Comparison of ENCODE assay signal across 23 mouse cellular contexts in genomic region chr8:127452364-127452763, GRCm38 (mm10).
DNase-seq lines count a peak whose midpoint lies in the region; ATAC-seq and TF ChIP-seq lines count a peak whose summit lies in the region.
"Had no signal": no experiment of that assay in that cellular context is flagged by ENCODE, and none has a peak within 500 bp of the region (broad histone marks: within the 10 kb centered on the region; RNA-seq: fewer than 3 reads in every experiment).

No protein-coding gene starts in this region.

- no peak overlapping the region for H3K9ac ChIP-seq in liver, adult 2 months (ENCODE audit: low read depth, low read length)
- H3K9ac ChIP-seq in forebrain, embryonic 14.5 days (ENCODE audit: low read length): no peak overlapping the region
- H3K9ac ChIP-seq: embryonic facial prominence, embryonic 13.5 days; hindbrain, embryonic 12.5 days had no signal

- H3K4me3 ChIP-seq in liver, adult 2 months (ENCODE audit: insufficient read depth, low read depth, low read length): no peak overlapping the region
- H3K4me3 ChIP-seq in forebrain, embryonic 14.5 days (ENCODE audit: low read depth, low read length): no peak overlapping the region
- no peak overlapping the region for H3K4me3 ChIP-seq in small intestine, adult 2 months (ENCODE audit: low read depth, low read length)
- H3K4me3 ChIP-seq: embryonic facial prominence, embryonic 13.5 days; heart, embryonic 10.5 days; hindbrain, embryonic 12.5 days had no signal

- no peaks in the 10 kb centered on the region for H3K36me3 ChIP-seq in liver, adult 2 months (ENCODE audit: control insufficient read depth, insufficient read depth, low read length)
- H3K36me3 ChIP-seq in forebrain, embryonic 14.5 days (ENCODE audit: control insufficient read depth, insufficient read depth, low read length): 0 out of 2 replicates have a peak, but pooled peaks cover 2% of the 10 kb centered on the region
- H3K36me3 ChIP-seq in small intestine, adult 2 months (ENCODE audit: control insufficient read depth, insufficient read depth, low read length): no peaks in the 10 kb centered on the region
- H3K36me3 ChIP-seq: hindbrain, embryonic 12.5 days had no signal

- peak; percentile 56 for ATAC-seq in forebrain, embryonic 14.5 days
- ATAC-seq: activated CD4-positive, CD25-positive, alpha-beta regulatory T cell, adult 4 months; hindbrain, embryonic 16.5 days; inflammation-experienced regulatory T-cells, adult 6 months; Patski had no signal

- H3K27me3 ChIP-seq in liver, adult 2 months (ENCODE audit: control insufficient read depth, insufficient read depth, low read length): no peaks in the 10 kb centered on the region
- no peaks in the 10 kb centered on the region for H3K27me3 ChIP-seq in forebrain, embryonic 14.5 days (replicated peaks; ENCODE audit: control insufficient read depth, insufficient read depth, low read length)
- no peaks in the 10 kb centered on the region for H3K27me3 ChIP-seq in small intestine, adult 2 months (ENCODE audit: control insufficient read depth, insufficient read depth, low read length)
- H3K27me3 ChIP-seq: CH12.LX; embryonic facial prominence, embryonic 13.5 days; hindbrain, embryonic 12.5 days; Patski had no signal

- no peak for DNase-seq in liver, adult 2 months (ENCODE audit: extremely low read depth, low read depth, low spot score)
- DNase-seq in liver: no peak
- peak; percentile 67 for DNase-seq in brain, embryonic 14.5 days (ENCODE audit: low read depth)
- DNase-seq in forebrain, embryonic 14.5 days (ENCODE audit: low spot score): peak; percentile 43
- DNase-seq in embryo, embryonic 9.5 days (ENCODE audit: extremely low spot score): no peak
- DNase-seq in cerebellum, postnatal 10 days: no peak
- DNase-seq: adrenal gland, adult 2 months; adrenal gland, postnatal 25 days; cerebellum, adult 8-10 months; cerebellum, postnatal 25 days; gastrocnemius, postnatal 10 days; heart, adult 18-20 months; heart, postnatal 10 days; heart, postnatal 4 days had no signal

- H3K4me1 ChIP-seq in liver, adult 2 months (ENCODE audit: control insufficient read depth, insufficient read depth, low read length): peaks cover 25% of the 10 kb centered on the region
- H3K4me1 ChIP-seq in forebrain, embryonic 14.5 days (ENCODE audit: control insufficient read depth, insufficient read depth, low read length): peaks cover 19% of the 10 kb centered on the region
- H3K4me1 ChIP-seq in small intestine, adult 2 months (ENCODE audit: control insufficient read depth, insufficient read depth, insufficient read length, low read length): peaks cover 10% of the 10 kb centered on the region; the same call in 1 of the 2 replicates
- H3K4me1 ChIP-seq: embryonic facial prominence, embryonic 13.5 days; heart, embryonic 10.5 days had no signal

- H3K27ac ChIP-seq in liver, adult 2 months (replicated peaks; ENCODE audit: insufficient read depth, low read depth, low read length): peak overlapping the region; percentile 67
- H3K27ac ChIP-seq in forebrain, embryonic 14.5 days (ENCODE audit: low read depth, low read length): no peak overlapping the region
- H3K27ac ChIP-seq in small intestine, adult 2 months (ENCODE audit: insufficient read depth, low read depth, low read length): peak overlapping the region; percentile 35; the same call in 1 of the 2 replicates
- H3K27ac ChIP-seq: embryonic facial prominence, embryonic 13.5 days; heart, embryonic 10.5 days had no signal

- H3K79me2 ChIP-seq in liver, adult 2 months (ENCODE audit: control insufficient read depth, insufficient read depth, low read length): peaks cover 3% of the 10 kb centered on the region; the same call in 1 of the 2 replicates

- H3K4me2 ChIP-seq in forebrain, embryonic 14.5 days (ENCODE audit: low read length): no peak overlapping the region
- H3K4me2 ChIP-seq: embryonic facial prominence, embryonic 13.5 days; hindbrain, embryonic 12.5 days had no signal

- no peak for TF ChIP-seq POLR2A in liver, adult 2 months (IDR thresholded peaks at IDR 0.05; ENCODE audit: extremely low read depth, insufficient read depth, low read length)
- TF ChIP-seq POLR2A in brain, embryonic 14.5 days (IDR thresholded peaks at IDR 0.05; ENCODE audit: borderline replicate concordance, extremely low read depth, insufficient read depth, insufficient read length, poor library complexity, severe bottlenecking): no peak
- TF ChIP-seq POLR2A in small intestine, adult 2 months (IDR thresholded peaks at IDR 0.05; ENCODE audit: low read depth, low read length): no peak

- H3K9me3 ChIP-seq in forebrain, embryonic 14.5 days (replicated peaks; ENCODE audit: control insufficient read depth, low read length): no peaks in the 10 kb centered on the region
- H3K9me3 ChIP-seq: embryonic facial prominence, embryonic 13.5 days; heart, embryonic 10.5 days; hindbrain, embryonic 12.5 days had no signal

- no peak for TF ChIP-seq CTCF in liver, adult 2 months (IDR thresholded peaks at IDR 0.05; ENCODE audit: low read depth, low read length)
- TF ChIP-seq CTCF in brain, embryonic 14.5 days (IDR thresholded peaks at IDR 0.05; ENCODE audit: borderline replicate concordance, extremely low read depth, insufficient read depth, insufficient read length): no peak
- TF ChIP-seq CTCF in small intestine, adult 2 months (IDR thresholded peaks at IDR 0.05; ENCODE audit: extremely low read depth, insufficient read length, insufficient replicate concordance, low read depth, low read length): no peak

- 94% methylated on average over 6 of the region's 6 CpGs for WGBS in liver, adult 2 months
- WGBS in forebrain, embryonic 14.5 days: 45% methylated on average over 6 of the region's 6 CpGs
- WGBS in small intestine, adult 2 months: 92% methylated on average over 6 of the region's 6 CpGs

Comparison
In these comparisons a context has a peak if more than half of its experiments do, and no peak if none do; other contexts are left out.
1. DNase-seq: peak in brain, embryonic 14.5 days (single experiment) and forebrain, embryonic 14.5 days (single experiment); none in liver, adult 2 months (single experiment), liver (single experiment), embryo, embryonic 9.5 days (single experiment) and cerebellum, postnatal 10 days (0 of 2).